11 mouse cellular contexts compared by ENCODE assay signal in genomic region chr12:79627351-79628120, GRCm38 (mm10).
DNase-seq lines count a peak whose midpoint lies in the region; ATAC-seq lines count a peak whose summit lies in the region.
"Had no signal": no experiment of that assay in that cellular context is flagged by ENCODE, and none has a peak within 500 bp of the region (broad histone marks: within the 10 kb centered on the region; RNA-seq: fewer than 3 reads in every experiment).

No protein-coding gene starts in this region.

- peaks cover 26% of the 10 kb centered on the region for H3K4me1 ChIP-seq in liver, embryonic 13.5 days (replicated peaks)
- peaks cover 35% of the 10 kb centered on the region for H3K4me1 ChIP-seq in embryonic facial prominence, embryonic 13.5 days

- no peak overlapping the region for H3K4me3 ChIP-seq in liver, embryonic 13.5 days (replicated peaks)
- no peak overlapping the region for H3K4me3 ChIP-seq in embryonic facial prominence, embryonic 13.5 days

- no peak overlapping the region for H3K9ac ChIP-seq in liver, embryonic 13.5 days
- H3K9ac ChIP-seq in embryonic facial prominence, embryonic 13.5 days: no peak overlapping the region

- DNase-seq in CD4-positive, CD25-positive, alpha-beta regulatory T cell, adult 2 months (ENCODE audit: low read depth, low spot score): peak; percentile 45
- no peak for DNase-seq in liver, embryonic 13.5 days
- no peak for DNase-seq in liver
- DNase-seq in naive thymus-derived CD4-positive, alpha-beta T cell, adult 2 months (ENCODE audit: low read depth): peak; percentile 62
- no peak for DNase-seq in cerebellum, postnatal 10 days
- DNase-seq in cerebellum, adult 9-10 months: no peak
- DNase-seq: gastrocnemius, postnatal 10 days; kidney, adult 11 months; retina, postnatal 1 day had no signal

- H3K27me3 ChIP-seq in liver, embryonic 13.5 days: no peaks in the 10 kb centered on the region
- no peaks in the 10 kb centered on the region for H3K27me3 ChIP-seq in embryonic facial prominence, embryonic 13.5 days

- 22% methylated on average over 4 of the region's 4 CpGs for WGBS in liver, embryonic 13.5 days (ENCODE audit: insufficient replicate concordance)
- 45% methylated on average over 4 of the region's 4 CpGs for WGBS in embryonic facial prominence, embryonic 13.5 days

- no peak for ATAC-seq in CD4-positive, CD25-positive, alpha-beta regulatory T cell, adult 4 months
- ATAC-seq in liver, embryonic 13.5 days (ENCODE audit: low read depth): peak; percentile 76
- no peak for ATAC-seq in embryonic facial prominence, embryonic 13.5 days (ENCODE audit: insufficient number of reproducible peaks, insufficient read depth, low FRiP score, low TSS enrichment, low read depth)

- no peak overlapping the region for H3K4me2 ChIP-seq in liver, embryonic 13.5 days
- H3K4me2 ChIP-seq in embryonic facial prominence, embryonic 13.5 days: no peak overlapping the region

- H3K27ac ChIP-seq in liver, embryonic 13.5 days: peak overlapping the region; percentile 47; the same call in 1 of the 2 replicates
- H3K27ac ChIP-seq in embryonic facial prominence, embryonic 13.5 days: peak overlapping the region; percentile 80

- H3K9me3 ChIP-seq in liver, embryonic 13.5 days (replicated peaks): no peaks in the 10 kb centered on the region
- no peaks in the 10 kb centered on the region for H3K9me3 ChIP-seq in embryonic facial prominence, embryonic 13.5 days

- no peaks in the 10 kb centered on the region for H3K36me3 ChIP-seq in liver, embryonic 13.5 days
- H3K36me3 ChIP-seq in embryonic facial prominence, embryonic 13.5 days: no peaks in the 10 kb centered on the region

Comparison
In these comparisons a context has a peak if more than half of its experiments do, and no peak if none do; other contexts are left out.
1. DNase-seq: peak in CD4-positive, CD25-positive, alpha-beta regulatory T cell, adult 2 months (single experiment) and naive thymus-derived CD4-positive, alpha-beta T cell, adult 2 months (single experiment); none in liver, embryonic 13.5 days (single experiment), liver (single experiment), cerebellum, postnatal 10 days (0 of 2) and cerebellum, adult 9-10 months (single experiment).